Mouse (Mus musculus) fat pad, adult 2 months (tissue): ENCODE results near the gene Krtap6-1.
"Not testable (repeated sequence)": the region's sequence is repeated elsewhere in the genome, so short reads cannot be mapped to it uniquely, and the experiment has no call there.

Experiments
- DNase-seq: peaks from one replicate; pipeline ENCODE4 v3.0.0-alpha.2; 2011; ENCODE audit warnings: low read depth, low spot score; ENCODE audit errors: extremely low read depth

The Krtap6-1 gene

GRCm38 (mm10) chr16:89031399-89031798, at the start of gene Krtap6-1:
Gene Krtap6-1, plus strand, starts transcription at chr16:89031699.
- DNase-seq = not testable (repeated sequence)

DNA sequence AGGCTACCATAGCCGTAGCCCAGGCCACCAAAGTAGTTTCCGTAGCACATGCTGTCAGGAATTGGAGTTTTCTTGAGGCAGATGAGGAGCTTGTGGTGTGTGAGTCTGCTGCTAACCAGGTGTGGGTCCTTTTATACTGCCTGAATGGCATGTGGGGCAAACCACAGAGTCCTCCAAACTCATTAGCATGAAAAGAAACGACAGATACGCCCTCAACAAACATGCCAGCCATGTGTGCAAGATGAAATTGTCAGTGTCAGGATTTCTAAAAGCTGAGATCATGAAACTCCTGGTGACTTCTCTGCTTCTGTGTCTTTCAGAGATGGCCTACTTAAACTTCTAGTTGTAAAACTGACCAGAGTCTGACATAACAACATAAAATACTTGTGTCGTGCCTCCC, 20.8 kb upstream of the Krtap6-1 start, which contains the start of gene Krtap22-2:
Krtap22-2 (minus strand) TSS at position 101 of the 400 bp plus-strand sequence.
- no peak for DNase-seq

- no peak for DNase-seq
Observed at GRCm38 (mm10) chr16:89013973-89014372, 17.5 kb upstream of the Krtap6-1 start.

GRCm38 (mm10) chr16:89014984-89015383, 16.5 kb upstream of the Krtap6-1 start, which contains the start of gene Gm10229:
Gene Gm10229, plus strand, starts transcription at chr16:89015284.
- DNase-seq = not testable (repeated sequence)

DNA sequence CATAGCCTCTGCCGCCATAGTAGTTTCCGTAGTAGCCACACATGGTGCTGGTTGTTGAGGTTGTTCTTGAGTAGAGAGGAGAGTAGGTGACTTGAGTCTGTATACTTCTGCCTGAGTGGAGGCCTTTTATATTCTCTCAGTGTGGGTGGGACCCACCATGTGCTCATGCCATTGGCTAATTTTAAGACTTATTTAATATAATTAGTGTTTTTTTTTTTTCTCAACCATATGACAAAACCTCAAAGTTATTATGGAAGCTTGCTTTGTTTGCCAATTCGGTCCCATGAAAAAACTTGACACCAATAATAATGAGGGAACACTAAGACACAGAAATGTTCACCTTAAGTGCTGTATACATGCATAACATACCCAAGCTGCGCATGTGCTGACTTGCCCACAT, 9.9 kb downstream of the Krtap6-1 start, which contains the start of gene Gm10228:
Gm10228 (minus strand) TSS at position 101 of the 400 bp plus-strand sequence.
- not testable (repeated sequence) for DNase-seq

DNA sequence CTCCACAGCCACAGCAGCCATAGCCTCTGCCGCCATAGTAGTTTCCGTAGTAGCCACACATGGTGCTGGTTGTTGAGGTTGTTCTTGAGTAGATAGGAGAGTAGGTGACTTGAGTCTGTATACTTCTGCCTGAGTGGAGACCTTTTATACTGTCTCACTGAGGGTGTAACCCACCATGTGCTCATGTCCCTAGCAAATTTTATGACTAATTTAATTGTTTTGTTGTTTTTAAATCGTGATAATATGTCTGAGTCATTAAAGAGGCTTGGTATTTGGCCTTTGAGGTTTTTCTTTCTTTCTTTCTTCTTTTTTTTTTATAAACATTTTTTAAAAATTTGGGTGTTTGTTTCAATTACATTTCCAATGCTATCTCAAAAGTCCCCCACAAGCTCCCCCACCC, 16.3 kb downstream of the Krtap6-1 start, which contains the start of gene Krtap6-5:
Krtap6-5 (minus strand) TSS at position 101 of the 400 bp plus-strand sequence.
- DNase-seq = no peak

GRCm38 (mm10) chr16:89063902-89064301, 32.4 kb downstream of the Krtap6-1 start, which contains the start of gene 1110025L11Rik:
Gene 1110025L11Rik, minus strand, starts transcription at chr16:89064002.
- DNase-seq = not testable (repeated sequence)

DNA sequence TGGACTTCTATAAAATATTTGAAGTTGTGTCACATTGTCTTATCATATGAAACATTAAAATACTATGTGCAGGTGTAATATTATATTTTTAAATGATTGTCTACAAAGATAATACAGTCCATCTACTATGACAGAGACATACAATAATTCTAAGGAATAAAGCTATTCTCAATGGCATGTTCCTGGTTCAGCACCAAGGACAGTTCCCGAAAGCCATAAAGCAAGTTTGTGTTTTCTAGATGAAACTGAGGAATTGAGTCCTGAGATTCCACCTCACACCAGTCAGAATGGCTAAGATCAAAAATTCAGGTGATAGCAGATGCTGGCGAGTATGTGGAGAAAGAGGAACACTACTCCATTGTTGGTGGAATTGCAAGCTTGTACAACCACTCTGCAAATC, 39.5 kb downstream of the Krtap6-1 start:
- not testable (repeated sequence) for DNase-seq
